Mouse (Mus musculus): ENCODE measurements around the gene Hsf4. TPM values are rescaled to one million over a fixed set of nuclear protein-coding genes. Genes with fewer than 3 reads are reported as not detected.

Hsf4 gene
- polyA plus RNA-seq, 1 experiment from 2014 or later, result 1.2 TPM

GRCm38 (mm10) chr8:105235206-105235605, 34.4 kb upstream of the Hsf4 start:
- no peaks in the 10 kb centered on the region for H3K9me3 ChIP-seq (ENCODE audit: control insufficient read depth, low read length)
- H3K27me3 ChIP-seq (replicated peaks; ENCODE audit: control insufficient read depth, insufficient read depth, low read length), result no peaks in the 10 kb centered on the region
- H3K4me3 ChIP-seq (ENCODE audit: low read length), result no peak overlapping the region
- no peak overlapping the region for H3K4me2 ChIP-seq (ENCODE audit: low read length)
- H3K36me3 ChIP-seq (ENCODE audit: control insufficient read depth, insufficient read depth, low read length), result peaks cover 15% of the 10 kb centered on the region
- WGBS, result 90% methylated on average over 1 of the region's 1 CpGs
- no peak for ATAC-seq
- no peak overlapping the region for H3K9ac ChIP-seq (ENCODE audit: low read depth, low read length)
- H3K27ac ChIP-seq (ENCODE audit: low read depth, low read length), result no peak overlapping the region
- H3K4me1 ChIP-seq (ENCODE audit: control insufficient read depth, insufficient read depth, low read depth, low read length), result no peaks in the 10 kb centered on the region

- H3K27ac ChIP-seq (ENCODE audit: low read depth, low read length), result no peak overlapping the region
- no peaks in the 10 kb centered on the region for H3K4me1 ChIP-seq (ENCODE audit: control insufficient read depth, insufficient read depth, low read depth, low read length)
- no peaks in the 10 kb centered on the region for H3K27me3 ChIP-seq (replicated peaks; ENCODE audit: control insufficient read depth, insufficient read depth, low read length)
- 93% methylated on average over 14 of the region's 14 CpGs for WGBS
- H3K4me2 ChIP-seq (ENCODE audit: low read length), result no peak overlapping the region
- no peaks in the 10 kb centered on the region for H3K9me3 ChIP-seq (ENCODE audit: control insufficient read depth, low read length)
- H3K36me3 ChIP-seq (ENCODE audit: control insufficient read depth, insufficient read depth, low read length), result peaks cover 24% of the 10 kb centered on the region
- H3K9ac ChIP-seq (ENCODE audit: low read depth, low read length), result no peak overlapping the region
- no peak overlapping the region for H3K4me3 ChIP-seq (ENCODE audit: low read length)
- no peak for ATAC-seq
Measured at GRCm38 (mm10) chr8:105237442-105238142, 32.0 kb upstream of the Hsf4 start.

- H3K27ac ChIP-seq (ENCODE audit: low read depth, low read length), result no peak overlapping the region
- no peak overlapping the region for H3K4me2 ChIP-seq (ENCODE audit: low read length)
- ATAC-seq, result no peak
- WGBS, result 97% methylated on average over 7 of the region's 7 CpGs
- peaks cover 21% of the 10 kb centered on the region for H3K36me3 ChIP-seq (ENCODE audit: control insufficient read depth, insufficient read depth, low read length)
- no peaks in the 10 kb centered on the region for H3K9me3 ChIP-seq (ENCODE audit: control insufficient read depth, low read length)
- H3K27me3 ChIP-seq (replicated peaks; ENCODE audit: control insufficient read depth, insufficient read depth, low read length), result no peaks in the 10 kb centered on the region
- H3K4me3 ChIP-seq (ENCODE audit: low read length), result no peak overlapping the region
- H3K4me1 ChIP-seq (ENCODE audit: control insufficient read depth, insufficient read depth, low read depth, low read length), result no peaks in the 10 kb centered on the region
- H3K9ac ChIP-seq (ENCODE audit: low read depth, low read length), result no peak overlapping the region
Measured at GRCm38 (mm10) chr8:105241016-105241415, 28.6 kb upstream of the Hsf4 start.

- WGBS, result 92% methylated on average over 6 of the region's 6 CpGs
- no peak overlapping the region for H3K27ac ChIP-seq (ENCODE audit: low read depth, low read length)
- peaks cover 14% of the 10 kb centered on the region for H3K36me3 ChIP-seq (ENCODE audit: control insufficient read depth, insufficient read depth, low read length)
- no peak overlapping the region for H3K4me2 ChIP-seq (ENCODE audit: low read length)
- peaks cover 9% of the 10 kb centered on the region for H3K4me1 ChIP-seq (ENCODE audit: control insufficient read depth, insufficient read depth, low read depth, low read length)
- H3K9ac ChIP-seq (ENCODE audit: low read depth, low read length), result no peak overlapping the region
- H3K27me3 ChIP-seq (replicated peaks; ENCODE audit: control insufficient read depth, insufficient read depth, low read length), result 0 out of 2 replicates have a peak, but pooled peaks cover 3% of the 10 kb centered on the region
- H3K4me3 ChIP-seq (ENCODE audit: low read length), result no peak overlapping the region
- no peaks in the 10 kb centered on the region for H3K9me3 ChIP-seq (ENCODE audit: control insufficient read depth, low read length)
- ATAC-seq, result no peak
Measured at GRCm38 (mm10) chr8:105251954-105252353, 17.6 kb upstream of the Hsf4 start.

- Histone ChIP-seq H3K36me3 (ENCODE audit: control insufficient read depth, insufficient read depth, low read length) (peaks cover 14% of the 10 kb centered on the region), H3K27ac (ENCODE audit: low read depth, low read length) (no peak overlapping the region), H3K4me3 (ENCODE audit: low read length) (no peak overlapping the region), H3K9ac (ENCODE audit: low read depth, low read length) (no peak overlapping the region), H3K9me3 (ENCODE audit: control insufficient read depth, low read length) (no peaks in the 10 kb centered on the region), H3K4me1 (ENCODE audit: control insufficient read depth, insufficient read depth, low read depth, low read length) (peaks cover 9% of the 10 kb centered on the region), H3K4me2 (ENCODE audit: low read length) (no peak overlapping the region), H3K27me3 (replicated peaks; ENCODE audit: control insufficient read depth, insufficient read depth, low read length) (peaks cover 9% of the 10 kb centered on the region)
- 93% methylated on average over 10 of the region's 10 CpGs for WGBS
- ATAC-seq, result no peak
Measured at GRCm38 (mm10) chr8:105252680-105253537, 16.7 kb upstream of the Hsf4 start.

- peak; percentile 25; the same call in 1 of the 2 replicates for ATAC-seq
- Histone ChIP-seq H3K4me1 (ENCODE audit: control insufficient read depth, insufficient read depth, low read depth, low read length) (peaks cover 12% of the 10 kb centered on the region), H3K4me3 (ENCODE audit: low read length) (peak overlapping the region; percentile 61), H3K27ac (ENCODE audit: low read depth, low read length) (no peak overlapping the region), H3K9ac (ENCODE audit: low read depth, low read length) (peak overlapping the region; percentile 76; the same call in 1 of the 2 replicates), H3K27me3 (replicated peaks; ENCODE audit: control insufficient read depth, insufficient read depth, low read length) (peaks cover 17% of the 10 kb centered on the region), H3K9me3 (ENCODE audit: control insufficient read depth, low read length) (no peaks in the 10 kb centered on the region), H3K4me2 (ENCODE audit: low read length) (peak overlapping the region; percentile 95), H3K36me3 (ENCODE audit: control insufficient read depth, insufficient read depth, low read length) (peaks cover 12% of the 10 kb centered on the region)
- WGBS, result 31% methylated on average over 20 of the region's 20 CpGs
Measured at GRCm38 (mm10) chr8:105253766-105254151, 15.8 kb upstream of the Hsf4 start.

GRCm38 (mm10) chr8:105254152-105254965, 15.2 kb upstream of the Hsf4 start:
- H3K4me3 ChIP-seq (ENCODE audit: low read length), result peak overlapping the region; percentile 61
- peak overlapping the region; percentile 69 for H3K27ac ChIP-seq (ENCODE audit: low read depth, low read length)
- H3K9me3 ChIP-seq (ENCODE audit: control insufficient read depth, low read length), result no peaks in the 10 kb centered on the region
- peaks cover 21% of the 10 kb centered on the region for H3K27me3 ChIP-seq (replicated peaks; ENCODE audit: control insufficient read depth, insufficient read depth, low read length)
- peaks cover 8% of the 10 kb centered on the region for H3K36me3 ChIP-seq (ENCODE audit: control insufficient read depth, insufficient read depth, low read length)
- peak overlapping the region; percentile 76 for H3K9ac ChIP-seq (ENCODE audit: low read depth, low read length)
- under 1% methylated on average over 70 of the region's 74 CpGs for WGBS
- peak; percentile 81 for ATAC-seq
- peak overlapping the region; percentile 95 for H3K4me2 ChIP-seq (ENCODE audit: low read length)
- H3K4me1 ChIP-seq (ENCODE audit: control insufficient read depth, insufficient read depth, low read depth, low read length), result peaks cover 18% of the 10 kb centered on the region

GRCm38 (mm10) chr8:105254966-105255350, 14.6 kb upstream of the Hsf4 start, which contains the start of gene B3gnt9:
TSS of gene B3gnt9 (minus strand) at chr8:105255153.
- ATAC-seq, result peak; percentile 25
- Histone ChIP-seq H3K4me3 (ENCODE audit: low read length) (peak within 1 kb of the TSS; percentile 61), H3K9ac (ENCODE audit: low read depth, low read length) (peak within 1 kb of the TSS; percentile 76), H3K4me1 (ENCODE audit: control insufficient read depth, insufficient read depth, low read depth, low read length) (peaks cover 22% of the 10 kb centered on the region), H3K9me3 (ENCODE audit: control insufficient read depth, low read length) (no peaks in the 10 kb centered on the region), H3K27ac (ENCODE audit: low read depth, low read length) (peak within 1 kb of the TSS; percentile 69), H3K4me2 (ENCODE audit: low read length) (peak within 1 kb of the TSS; percentile 95), H3K36me3 (ENCODE audit: control insufficient read depth, insufficient read depth, low read length) (peaks cover 5% of the 10 kb centered on the region), H3K27me3 (replicated peaks; ENCODE audit: control insufficient read depth, insufficient read depth, low read length) (peaks cover 22% of the 10 kb centered on the region)
- 1% methylated on average over 14 of the region's 14 CpGs for WGBS
